Mouse (Mus musculus) liver, embryonic 15.5 days (tissue): ENCODE measurements around the gene Ppib. TPM values are rescaled to one million over a fixed set of nuclear protein-coding genes. Genes with fewer than 3 reads are reported as not detected.
A peak's percentile ranks its signal among the peaks of the same experiment; 100 is the strongest.

Experiments used
- ATAC-seq: fragments of 200-750 bp; cut with Nextera tagmentation; 2 replicates; pipeline ENCODE4 v1.8.0; 2017; ENCODE audit warnings: moderate number of reproducible peaks, mild to moderate bottlenecking, moderate library complexity; ENCODE audit not compliant: insufficient read depth
- H3K27ac ChIP-seq: fragments of 300-500 bp; sonication (generic); replicated peaks from 2 replicates; pipeline ENCODE4 v1.5.1; 2015; ENCODE audit warnings: mild to moderate bottlenecking, inconsistent platforms
- H3K27me3 ChIP-seq: fragments of 300-500 bp; sonication (generic); 2 replicates; pipeline ENCODE4 v1.6.1; 2015; ENCODE audit warnings: mild to moderate bottlenecking, inconsistent platforms
- H3K36me3 ChIP-seq: fragments of 300-500 bp; sonication (generic); replicated peaks from 2 replicates; pipeline ENCODE4 v1.6.1; 2015; ENCODE audit warnings: moderate library complexity, mild to moderate bottlenecking, inconsistent platforms
- H3K4me1 ChIP-seq: fragments of 300-500 bp; sonication (generic); replicated peaks from 2 replicates; pipeline ENCODE4 v1.6.1; 2015; ENCODE audit warnings: inconsistent platforms
- H3K4me2 ChIP-seq: fragments of 300-500 bp; sonication (generic); 2 replicates; pipeline ENCODE4 v1.6.1; 2015; ENCODE audit warnings: moderate library complexity, mild to moderate bottlenecking, inconsistent platforms
- H3K4me3 ChIP-seq: fragments of 300-500 bp; sonication (generic); replicated peaks from 2 replicates; pipeline ENCODE4 v1.5.1; 2015; ENCODE audit warnings: mild to moderate bottlenecking, inconsistent platforms
- H3K9ac ChIP-seq: fragments of 300-500 bp; sonication (generic); 2 replicates; pipeline ENCODE4 v1.6.1; 2015; ENCODE audit warnings: moderate library complexity, mild to moderate bottlenecking, inconsistent platforms
- H3K9me3 ChIP-seq: fragments of 300-500 bp; sonication (generic); replicated peaks from 2 replicates; pipeline ENCODE4 v1.6.1; 2016; ENCODE audit warnings: inconsistent platforms
- WGBS: fragments of 180-500 bp; shearing (Covaris S2); methylation state at CpG from one replicate; pipeline ENCODE4 v1.1.7; 2015; ENCODE audit warnings: mixed read lengths; ENCODE audit not compliant: insufficient replicate concordance; 5-methylcytosine and 5-hydroxymethylcytosine counted together
- polyA plus RNA-seq: library from polyadenylated mRNA; unstranded; fragments of >200 nt; fragmentation: Nextera tagmentation; extraction: Ambion mirVana; gene quantifications from 2 replicates; pipeline ENCODE4 v1.2.1, GENCODE M21; 2015

Gene Ppib
- polyA plus RNA-seq, 1 experiment from 2014 or later, result 384 TPM

DNA sequence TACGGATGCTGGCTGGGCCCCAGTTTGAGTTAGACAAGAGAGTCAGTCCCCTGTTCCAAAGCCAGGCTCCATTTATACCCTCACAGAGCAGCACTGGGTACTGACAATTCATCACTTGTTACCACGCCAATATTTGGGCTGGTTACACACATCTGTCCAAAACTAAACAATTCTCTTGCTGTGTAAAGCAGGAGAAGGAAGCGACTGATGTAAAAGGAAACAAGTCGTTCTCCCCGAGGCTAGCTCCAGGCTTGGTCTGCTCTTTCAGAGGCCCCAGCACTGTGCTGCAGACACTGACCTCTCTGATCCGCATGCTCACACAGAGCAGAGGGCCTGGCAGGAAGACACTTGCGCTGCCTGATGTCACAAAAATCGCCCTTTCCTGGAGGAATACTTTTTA is 41.6 kb downstream of the Ppib start:
- peaks cover 7% of the 10 kb centered on the region for H3K4me1 ChIP-seq
- WGBS, result 81% methylated on average over 8 of the region's 8 CpGs
- no peak overlapping the region for H3K9ac ChIP-seq
- no peak for ATAC-seq
- no peak overlapping the region for H3K27ac ChIP-seq
- no peak overlapping the region for H3K4me3 ChIP-seq
- no peaks in the 10 kb centered on the region for H3K9me3 ChIP-seq
- no peak overlapping the region for H3K4me2 ChIP-seq
- H3K36me3 ChIP-seq, result peaks cover 96% of the 10 kb centered on the region
- H3K27me3 ChIP-seq, result no peaks in the 10 kb centered on the region

DNA sequence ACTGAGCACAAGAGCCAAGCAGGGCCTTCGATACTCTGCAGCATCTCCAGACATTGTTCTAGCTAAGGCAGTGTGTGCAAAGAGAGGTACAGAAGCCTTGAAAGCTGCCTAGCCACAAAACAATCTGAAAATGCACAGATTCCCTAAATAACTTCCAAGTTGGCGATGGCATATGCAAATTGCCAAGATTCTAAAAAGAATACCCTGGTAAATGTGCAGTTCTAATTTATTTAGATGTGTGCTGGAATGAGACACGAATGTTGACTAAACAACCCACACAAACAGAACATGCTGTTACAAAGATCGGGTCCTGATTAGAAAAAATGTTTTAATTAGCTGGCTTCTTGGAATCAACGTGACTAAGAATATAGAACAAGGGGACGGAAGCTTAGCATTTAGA is 42.6 kb downstream of the Ppib start:
- Histone ChIP-seq H3K4me3 (no peak overlapping the region), H3K27ac (no peak overlapping the region), H3K4me1 (peaks cover 7% of the 10 kb centered on the region), H3K4me2 (no peak overlapping the region), H3K9me3 (no peaks in the 10 kb centered on the region), H3K36me3 (peaks cover 96% of the 10 kb centered on the region), H3K9ac (no peak overlapping the region), H3K27me3 (no peaks in the 10 kb centered on the region)
- 80% methylated on average over 6 of the region's 6 CpGs for WGBS
- ATAC-seq, result no peak

GRCm38 (mm10) chr9:66104601-66105000 is 44.6 kb downstream of the Ppib start:
- Histone ChIP-seq H3K27me3 (no peaks in the 10 kb centered on the region), H3K27ac (0 out of 2 replicates have a peak overlapping the region, but pooled peaks have one; percentile 11), H3K36me3 (peaks cover 96% of the 10 kb centered on the region), H3K9me3 (no peaks in the 10 kb centered on the region), H3K4me2 (no peak overlapping the region), H3K9ac (no peak overlapping the region), H3K4me3 (no peak overlapping the region), H3K4me1 (peaks cover 7% of the 10 kb centered on the region)
- WGBS, result 85% methylated on average over 4 of the region's 4 CpGs
- ATAC-seq, result no peak

GRCm38 (mm10) chr9:66105168-66105567 is 45.1 kb downstream of the Ppib start:
- H3K27me3 ChIP-seq, result no peaks in the 10 kb centered on the region
- 85% methylated on average over 8 of the region's 8 CpGs for WGBS
- H3K4me3 ChIP-seq, result no peak overlapping the region
- no peak overlapping the region for H3K4me2 ChIP-seq
- ATAC-seq, result no peak
- H3K9me3 ChIP-seq, result no peaks in the 10 kb centered on the region
- 0 out of 2 replicates have a peak overlapping the region, but pooled peaks have one; percentile 11 for H3K27ac ChIP-seq
- H3K36me3 ChIP-seq, result peaks cover 91% of the 10 kb centered on the region
- peaks cover 7% of the 10 kb centered on the region for H3K4me1 ChIP-seq
- H3K9ac ChIP-seq, result no peak overlapping the region

DNA sequence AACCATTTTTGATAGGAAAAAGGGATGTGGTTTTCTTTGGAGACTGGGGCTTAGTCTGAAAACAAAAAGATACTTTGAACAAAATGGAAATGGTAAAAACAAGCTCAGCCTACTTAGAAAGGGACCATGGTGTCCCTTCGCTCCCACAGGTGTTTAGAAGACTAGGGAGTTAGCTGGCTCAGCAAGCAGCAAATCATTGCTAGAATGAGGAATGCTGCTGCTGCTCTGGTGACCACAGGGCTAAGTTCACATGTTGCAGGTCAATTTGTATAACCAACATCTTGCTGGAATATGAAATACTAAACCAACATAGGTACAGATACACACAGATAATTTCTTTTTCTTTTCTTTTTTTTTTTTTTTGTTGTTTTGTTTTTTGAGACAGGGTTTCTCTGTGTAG is 49.6 kb downstream of the Ppib start:
- no peaks in the 10 kb centered on the region for H3K27me3 ChIP-seq
- peaks cover 11% of the 10 kb centered on the region for H3K4me1 ChIP-seq
- no peaks in the 10 kb centered on the region for H3K9me3 ChIP-seq
- H3K4me2 ChIP-seq, result no peak overlapping the region
- no peak overlapping the region for H3K4me3 ChIP-seq
- 77% methylated on average over 1 of the region's 1 CpGs for WGBS
- H3K27ac ChIP-seq, result no peak overlapping the region
- no peak overlapping the region for H3K9ac ChIP-seq
- ATAC-seq, result no peak
- peaks cover 64% of the 10 kb centered on the region for H3K36me3 ChIP-seq

- no peak overlapping the region for H3K4me3 ChIP-seq
- 41% methylated on average over 8 of the region's 8 CpGs for WGBS
- peaks cover 8% of the 10 kb centered on the region; the same call in 1 of the 2 replicates for H3K4me1 ChIP-seq
- no peaks in the 10 kb centered on the region for H3K27me3 ChIP-seq
- no peak for ATAC-seq
- no peak overlapping the region; the same call in 1 of the 2 replicates for H3K27ac ChIP-seq
- no peaks in the 10 kb centered on the region for H3K9me3 ChIP-seq
- no peak overlapping the region for H3K9ac ChIP-seq
- H3K4me2 ChIP-seq, result no peak overlapping the region
- H3K36me3 ChIP-seq, result peaks cover 60% of the 10 kb centered on the region
Measured at GRCm38 (mm10) chr9:66110126-66110525, 50.1 kb downstream of the Ppib start.

DNA sequence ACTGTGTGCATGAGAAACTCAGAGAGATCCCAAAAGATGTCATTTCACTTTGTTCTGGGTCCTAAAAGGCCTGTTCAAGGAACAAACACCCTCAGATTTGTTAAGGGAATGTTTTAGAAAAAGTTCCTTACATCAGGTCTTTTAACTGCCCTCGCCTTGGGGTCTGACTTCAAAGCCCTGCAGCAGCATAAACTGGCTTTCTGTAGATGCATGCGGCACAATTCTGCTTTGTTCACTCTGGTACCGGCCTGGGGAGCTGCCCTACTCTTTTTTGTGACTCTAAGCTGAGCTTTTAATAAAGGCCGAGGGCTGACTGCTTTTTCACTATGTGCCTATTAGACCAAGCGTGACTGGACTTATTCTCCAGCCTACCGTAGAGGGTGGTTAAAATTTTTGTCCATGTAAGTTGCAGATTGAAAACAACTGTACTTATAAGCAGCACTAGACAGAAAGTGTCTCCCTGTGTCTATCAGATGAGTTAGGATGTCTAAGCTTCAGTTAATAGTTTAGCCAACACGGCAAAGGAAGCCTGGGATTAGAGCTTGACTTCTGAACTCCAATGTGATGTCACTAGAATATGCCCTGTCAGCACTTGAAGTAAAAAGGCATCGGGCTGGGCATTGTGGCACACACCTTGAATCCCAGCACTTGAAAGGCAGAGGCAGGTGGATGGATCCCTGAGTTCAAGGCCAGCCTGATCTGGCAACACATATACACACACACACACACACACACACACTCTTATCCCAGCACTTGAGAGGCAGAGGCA is 50.8 kb downstream of the Ppib start:
- Histone ChIP-seq H3K4me2 (no peak overlapping the region), H3K4me3 (no peak overlapping the region), H3K36me3 (peaks cover 59% of the 10 kb centered on the region), H3K27ac (no peak overlapping the region), H3K4me1 (peaks cover 8% of the 10 kb centered on the region; the same call in 1 of the 2 replicates), H3K27me3 (no peaks in the 10 kb centered on the region), H3K9me3 (no peaks in the 10 kb centered on the region), H3K9ac (no peak overlapping the region)
- WGBS, result 79% methylated on average over 8 of the region's 8 CpGs
- ATAC-seq, result no peak

- Histone ChIP-seq H3K36me3 (peaks cover 41% of the 10 kb centered on the region), H3K4me2 (no peak overlapping the region), H3K9me3 (no peaks in the 10 kb centered on the region), H3K4me3 (no peak overlapping the region), H3K27me3 (no peaks in the 10 kb centered on the region), H3K27ac (no peak overlapping the region), H3K4me1 (peaks cover 34% of the 10 kb centered on the region), H3K9ac (no peak overlapping the region)
- WGBS, result 48% methylated on average over 3 of the region's 3 CpGs
- no peak for ATAC-seq
Measured at GRCm38 (mm10) chr9:66114341-66114740, 54.3 kb downstream of the Ppib start.

Other genes starting within 250 kb of the Ppib start
- 1.6 and 2.0 TPM in 2 replicates for gene Zfp609, start 232.7 kb upstream of the Ppib start, polyA plus RNA-seq
- 77.9 and 88.8 TPM in 2 replicates for gene Pclaf, start 170.0 kb upstream of the Ppib start, polyA plus RNA-seq
- 10.0 and 10.9 TPM in 2 replicates for gene Trip4, start 151.4 kb upstream of the Ppib start, polyA plus RNA-seq
- 3.1 and 3.7 TPM in 2 replicates for gene Csnk1g1, start 151.3 kb upstream of the Ppib start, polyA plus RNA-seq
- 34.9 and 36.4 TPM in 2 replicates for gene Snx22, start 9.5 kb downstream of the Ppib start, polyA plus RNA-seq
- 62.7 and 64.8 TPM in 2 replicates for gene Snx1, start 66.4 kb downstream of the Ppib start, polyA plus RNA-seq
- 117 and 132 TPM in 2 replicates for gene Ciao2a, start 66.4 kb downstream of the Ppib start, polyA plus RNA-seq
- gene Dapk2, start 98.0 kb downstream of the Ppib start, polyA plus RNA-seq, result 31.9 and 33.9 TPM in 2 replicates